ENCODE assay signal across 7 mouse cellular contexts in the genomic region with DNA sequence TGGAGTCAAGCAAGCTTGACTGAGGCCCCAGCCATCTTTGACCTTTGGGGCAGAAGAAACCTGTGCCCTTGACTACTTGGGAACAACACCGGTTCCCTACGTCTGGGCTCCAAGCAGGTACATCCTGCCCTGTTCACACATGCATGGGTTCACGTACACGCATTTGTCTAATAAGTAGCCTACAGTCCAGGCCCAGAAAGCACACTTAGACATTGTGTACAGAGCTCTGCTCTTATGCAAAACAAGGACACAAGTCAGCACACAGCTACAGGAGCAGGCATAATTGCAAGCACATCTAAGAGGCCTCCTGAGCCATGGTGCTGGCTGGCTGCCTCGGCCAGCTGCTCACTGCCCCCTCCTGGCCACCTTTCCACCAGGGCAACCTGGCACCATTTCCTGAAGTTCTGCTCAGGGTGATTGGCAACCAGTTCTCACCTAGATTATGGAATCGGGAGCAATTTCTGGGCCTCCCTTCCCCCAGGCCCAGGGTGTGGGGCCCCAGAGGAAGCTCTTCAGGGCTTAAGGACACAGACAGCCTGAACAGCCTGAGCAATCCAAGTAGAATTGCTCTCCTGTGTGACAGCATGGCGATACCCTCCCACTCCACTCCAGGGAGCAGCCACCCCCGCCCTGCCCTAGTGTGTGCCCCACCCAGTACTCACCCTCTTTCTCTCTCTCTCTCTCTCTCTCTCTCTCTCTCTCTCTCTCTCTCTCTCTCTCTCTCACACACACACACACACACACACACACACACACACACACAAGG. TPM values are rescaled to one million over a fixed set of nuclear protein-coding genes. Genes with fewer than 3 reads are reported as not detected.
DNase-seq lines count a peak whose midpoint lies in the region; ATAC-seq and TF ChIP-seq lines count a peak whose summit lies in the region.

No protein-coding gene starts in this region.

- 53% methylated on average over 8 of the region's 8 CpGs for WGBS in embryonic facial prominence, embryonic 15.5 days
- 55% methylated on average over 8 of the region's 8 CpGs for WGBS in heart, embryonic 14.5 days
- 47% methylated on average over 8 of the region's 8 CpGs for WGBS in kidney, embryonic 15.5 days

- peak; percentile 13; the same call in 1 of the 2 replicates for TF ChIP-seq CTCF in E14TG2a.4 (conservative IDR thresholded peaks at IDR 0.05; ENCODE audit: low read length)

- H3K27me3 ChIP-seq in E14TG2a.4 (ENCODE audit: insufficient read depth, low read length) = no peaks in the 10 kb centered on the region
- no peaks in the 10 kb centered on the region for H3K27me3 ChIP-seq in embryonic facial prominence, embryonic 15.5 days
- no peaks in the 10 kb centered on the region for H3K27me3 ChIP-seq in heart, embryonic 14.5 days (ENCODE audit: control insufficient read depth, insufficient read depth, low read length)
- no peaks in the 10 kb centered on the region for H3K27me3 ChIP-seq in kidney, embryonic 15.5 days

- peaks cover 27% of the 10 kb centered on the region for H3K36me3 ChIP-seq in E14TG2a.4 (ENCODE audit: insufficient read depth, low read length)
- peaks cover under 1% of the 10 kb centered on the region; the same call in 1 of the 2 replicates for H3K36me3 ChIP-seq in embryonic facial prominence, embryonic 15.5 days
- H3K36me3 ChIP-seq in heart, embryonic 14.5 days (ENCODE audit: control insufficient read depth, insufficient read depth, low read length) = peaks cover 15% of the 10 kb centered on the region
- H3K36me3 ChIP-seq in kidney, embryonic 15.5 days = peaks cover 12% of the 10 kb centered on the region

- H3K4me3 ChIP-seq in E14TG2a.4 (replicated peaks; ENCODE audit: low read length) = peak overlapping the region; percentile 54
- H3K4me3 ChIP-seq in embryonic facial prominence, embryonic 15.5 days (replicated peaks) = no peak overlapping the region
- no peak overlapping the region for H3K4me3 ChIP-seq in heart, embryonic 14.5 days (ENCODE audit: control insufficient read depth in 1 of 2, insufficient read depth in 1 of 2, low read depth in 1 of 2, low read length in 2 of 2)
- H3K4me3 ChIP-seq in kidney, embryonic 15.5 days (replicated peaks) = no peak overlapping the region

- H3K9ac ChIP-seq in embryonic facial prominence, embryonic 15.5 days = no peak overlapping the region
- H3K9ac ChIP-seq in heart, embryonic 14.5 days (ENCODE audit: low read length) = peak overlapping the region; percentile 53; the same call in 1 of the 2 replicates
- no peak overlapping the region for H3K9ac ChIP-seq in kidney, embryonic 15.5 days

- H3K27ac ChIP-seq in embryonic facial prominence, embryonic 15.5 days (replicated peaks) = peak overlapping the region; percentile 88
- peak overlapping the region; percentile 71 to 90 for H3K27ac ChIP-seq in heart, embryonic 14.5 days (replicated peaks in 1 of 2; ENCODE audit: control insufficient read depth in 1 of 2, insufficient read depth in 1 of 2, low read depth in 2 of 2, low read length in 2 of 2)
- peak overlapping the region; percentile 70 for H3K27ac ChIP-seq in kidney, embryonic 15.5 days

- H3K9me3 ChIP-seq in E14TG2a.4 (ENCODE audit: low read length) = no peaks in the 10 kb centered on the region
- H3K9me3 ChIP-seq in embryonic facial prominence, embryonic 15.5 days (replicated peaks) = no peaks in the 10 kb centered on the region
- H3K9me3 ChIP-seq in heart, embryonic 14.5 days (ENCODE audit: control insufficient read depth, low read length) = no peaks in the 10 kb centered on the region
- H3K9me3 ChIP-seq in kidney, embryonic 15.5 days (replicated peaks) = no peaks in the 10 kb centered on the region

- H3K4me1 ChIP-seq in E14TG2a.4 (replicated peaks; ENCODE audit: low read depth, low read length) = peaks cover 72% of the 10 kb centered on the region
- peaks cover 66% of the 10 kb centered on the region for H3K4me1 ChIP-seq in embryonic facial prominence, embryonic 15.5 days
- H3K4me1 ChIP-seq in heart, embryonic 14.5 days (ENCODE audit: control insufficient read depth in 2 of 2, insufficient read depth in 2 of 2, low read length in 2 of 2) = peaks cover 55 to 65% of the 10 kb centered on the region in 2 experiments
- peaks cover 62% of the 10 kb centered on the region for H3K4me1 ChIP-seq in kidney, embryonic 15.5 days

- H3K4me2 ChIP-seq in embryonic facial prominence, embryonic 15.5 days (replicated peaks) = no peak overlapping the region
- H3K4me2 ChIP-seq in heart, embryonic 14.5 days (ENCODE audit: low read length) = peak overlapping the region; percentile 12; the same call in 1 of the 2 replicates
- no peak overlapping the region for H3K4me2 ChIP-seq in kidney, embryonic 15.5 days

- ATAC-seq in embryonic facial prominence, embryonic 15.5 days (ENCODE audit: insufficient number of reproducible peaks, low FRiP score, low TSS enrichment, low read depth) = peak; percentile 36; the same call in 1 of the 2 replicates
- no peak for ATAC-seq in heart, embryonic 14.5 days (ENCODE audit: insufficient number of reproducible peaks, insufficient read depth, low FRiP score, low read depth)
- ATAC-seq in kidney, embryonic 15.5 days (replicated peaks; ENCODE audit: low FRiP score) = 0 out of 2 replicates have a peak, but pooled peaks have one; percentile 7

- DNase-seq in adrenal gland, adult (ENCODE audit: inconsistent age in 2 of 2, low spot score in 1 of 2) = peak; percentile 81 to 91
- DNase-seq in lung, postnatal 10 days = peak; percentile 83
- peak; percentile 59 to 74 for DNase-seq in spleen, adult 18-20 months

RNA-seq across cellular contexts. Expression of gene Cd164l2, which starts 10.7 kb away (rescaled TPM):
- polyA plus RNA-seq in embryonic facial prominence, embryonic 15.5 days (2015; fragmentation: Nextera tagmentation; extraction: Ambion mirVana) = 8.8 and 9.3 TPM in 2 replicates
- polyA plus RNA-seq in heart, embryonic 14.5 days (2014; fragmentation: Nextera tagmentation; extraction: Ambion mirVana) = 0.42 and 0.82 TPM in 2 replicates
- 7.8 and 8.2 TPM in 2 replicates for polyA plus RNA-seq in kidney, embryonic 15.5 days (2015; fragmentation: Nextera tagmentation; extraction: Ambion mirVana)

RNA-seq across cellular contexts. Expression of gene Gpr3, which starts 11.1 kb away (rescaled TPM):
- 0.07 and 0.24 TPM in 2 replicates for polyA plus RNA-seq in embryonic facial prominence, embryonic 15.5 days (2015; fragmentation: Nextera tagmentation; extraction: Ambion mirVana)
- 0.20 and 0.58 TPM in 2 replicates for polyA plus RNA-seq in heart, embryonic 14.5 days (2014; fragmentation: Nextera tagmentation; extraction: Ambion mirVana)
- 0.09 and 0.12 TPM in 2 replicates for polyA plus RNA-seq in kidney, embryonic 15.5 days (2015; fragmentation: Nextera tagmentation; extraction: Ambion mirVana)

RNA-seq across cellular contexts. Expression of gene Map3k6, which starts 39.4 kb away (rescaled TPM):
- 17.4 and 20.6 TPM in 2 replicates for polyA plus RNA-seq in embryonic facial prominence, embryonic 15.5 days (2015; fragmentation: Nextera tagmentation; extraction: Ambion mirVana)
- 1.6 and 2.3 TPM in 2 replicates for polyA plus RNA-seq in heart, embryonic 14.5 days (2014; fragmentation: Nextera tagmentation; extraction: Ambion mirVana)
- 4.0 and 4.3 TPM in 2 replicates for polyA plus RNA-seq in kidney, embryonic 15.5 days (2015; fragmentation: Nextera tagmentation; extraction: Ambion mirVana)
